ENCODE assay signal across 24 mouse cellular contexts in genomic region chr3:119763772-119764171, GRCm38 (mm10).
"Had no signal": no experiment of that assay in that cellular context is flagged by ENCODE, and none has a peak within 500 bp of the region (broad histone marks: within the 10 kb centered on the region; RNA-seq: fewer than 3 reads in every experiment).

No protein-coding gene starts in this region.

- H3K27me3 ChIP-seq: heart, embryonic 13.5 days; heart, embryonic 15.5 days; hindbrain, embryonic 13.5 days; hindbrain, embryonic 15.5 days; kidney, embryonic 15.5 days; limb, embryonic 12.5 days had no signal

- H3K9me3 ChIP-seq: heart, embryonic 13.5 days; heart, embryonic 15.5 days; hindbrain, embryonic 15.5 days; kidney, embryonic 15.5 days; limb, embryonic 10.5 days had no signal

- ATAC-seq: hindbrain, postnatal 0 days; intestine, embryonic 16.5 days had no signal

- H3K9ac ChIP-seq: heart, embryonic 13.5 days; heart, embryonic 15.5 days; hindbrain, embryonic 13.5 days; hindbrain, embryonic 15.5 days; kidney, embryonic 15.5 days; limb, embryonic 12.5 days had no signal

- H3K4me3 ChIP-seq: heart, adult 2 months; heart, embryonic 13.5 days; heart, embryonic 15.5 days; hindbrain, embryonic 13.5 days; hindbrain, embryonic 15.5 days; kidney, embryonic 15.5 days; limb, embryonic 10.5 days; limb, embryonic 12.5 days had no signal

- H3K4me1 ChIP-seq: heart, embryonic 13.5 days; heart, embryonic 15.5 days; kidney, embryonic 15.5 days; limb, embryonic 10.5 days; limb, embryonic 12.5 days had no signal

- DNase-seq: gastrocnemius, postnatal 14 days; gastrocnemius, postnatal 36 days; heart, adult 11 months; heart, adult 2 months; heart, postnatal 14 days; heart, postnatal 36 days; kidney, adult 11 months; kidney, adult 2 months; kidney, adult 9 months; kidney, postnatal 14 days; kidney, postnatal 36 days; layer of hippocampus, adult 9-11 months; layer of hippocampus, postnatal 36 days; liver had no signal

- H3K27ac ChIP-seq: heart, adult 2 months; heart, embryonic 13.5 days; heart, embryonic 15.5 days; hindbrain, embryonic 13.5 days; hindbrain, embryonic 15.5 days; hindbrain, postnatal 0 days; kidney, embryonic 15.5 days; kidney, postnatal 0 days; limb, embryonic 10.5 days; limb, embryonic 12.5 days had no signal
